Mouse (Mus musculus) spleen, adult 12 weeks (tissue): Measurements from ENCODE around the gene Thrsp.

Experiments used
- DNase-seq: peaks from one replicate; pipeline ENCODE4 v3.0.0; 2022; ENCODE audit warnings: low spot score

The Thrsp gene

DNA sequence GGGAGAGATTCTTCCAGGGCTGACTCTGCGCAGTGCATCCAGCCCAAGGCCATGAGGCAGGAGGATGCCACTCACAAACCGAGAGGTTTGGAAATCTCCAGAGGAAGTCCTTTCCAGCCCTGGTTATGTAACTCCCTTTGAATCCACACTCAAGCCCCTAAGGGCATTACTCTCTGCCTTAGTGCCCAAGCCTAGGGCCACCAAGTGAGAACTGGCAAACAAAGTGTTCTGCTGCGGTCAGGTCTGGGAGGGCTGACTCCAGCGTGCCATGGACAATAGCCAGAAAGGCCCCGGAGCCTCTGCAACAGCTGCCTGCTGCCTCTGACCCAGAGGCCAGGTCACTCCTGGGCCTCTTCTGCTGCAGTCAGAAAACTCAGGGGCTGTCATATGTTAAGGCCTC is 1.2 kb upstream of the Thrsp start:
- no peak for DNase-seq

DNA sequence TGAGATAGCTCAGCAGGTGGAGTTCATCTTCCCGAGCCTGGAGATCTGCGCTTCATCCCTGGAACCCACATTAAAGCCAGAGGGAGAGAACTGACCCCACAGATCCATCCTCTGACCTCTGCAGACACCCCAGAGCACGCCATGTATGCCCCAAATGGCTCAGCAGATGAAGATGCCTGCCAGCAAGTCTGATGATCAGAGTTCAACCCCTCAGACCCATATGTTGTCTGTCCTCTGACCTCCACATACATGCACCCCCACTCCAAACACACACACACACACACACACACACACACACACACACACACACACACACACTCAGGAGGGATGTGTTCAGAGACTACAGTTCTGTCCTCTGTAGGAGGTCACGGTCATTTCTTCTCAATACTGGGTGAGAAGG is 1.1 kb downstream of the Thrsp start:
- no peak for DNase-seq

DNA sequence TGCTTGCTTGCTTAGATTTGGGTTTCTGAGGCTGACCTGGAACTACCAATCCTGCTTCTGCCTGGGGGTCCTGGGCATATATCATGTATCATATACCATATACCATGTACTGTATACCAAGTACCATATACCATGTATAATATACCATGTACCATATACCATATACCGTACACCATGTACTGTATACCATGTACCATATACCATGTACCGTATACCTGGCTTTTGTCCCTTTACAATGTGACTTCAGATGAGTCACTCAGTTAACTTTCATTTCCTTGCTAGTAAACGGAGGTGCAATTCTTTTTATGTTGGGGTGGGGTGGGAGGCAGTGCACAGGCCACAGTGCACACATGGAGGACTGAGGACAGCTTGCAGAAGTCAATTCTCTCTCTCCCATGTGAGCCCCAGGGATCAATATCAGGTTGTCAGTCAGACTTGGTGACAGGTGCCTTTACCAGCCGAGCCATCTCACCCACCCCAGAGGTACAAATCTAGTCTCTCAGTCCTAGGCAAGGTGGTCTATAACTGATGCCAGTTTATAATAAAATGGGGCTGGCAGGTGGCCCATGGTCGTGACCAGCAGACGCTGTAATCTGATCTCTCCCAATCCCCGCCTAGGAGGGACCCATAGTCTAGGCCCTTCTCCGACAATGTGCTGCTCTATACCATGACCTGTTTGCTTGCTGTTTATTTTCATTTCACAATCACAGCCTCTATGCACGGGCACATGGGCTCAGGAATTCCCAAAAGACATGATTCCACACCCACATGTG is 2.4 kb downstream of the Thrsp start:
- no peak for DNase-seq

- DNase-seq: no peak
These were observed 3.1 kb downstream of the Thrsp start for GRCm38 (mm10) chr7:97414426-97414825.

GRCm38 (mm10) chr7:97413981-97414380 is 3.5 kb downstream of the Thrsp start:
- DNase-seq: no peak

GRCm38 (mm10) chr7:97411575-97411974 is 6.0 kb downstream of the Thrsp start:
- DNase-seq: no peak

- DNase-seq: no peak
These were observed 6.4 kb downstream of the Thrsp start for GRCm38 (mm10) chr7:97411106-97411505.

DNA sequence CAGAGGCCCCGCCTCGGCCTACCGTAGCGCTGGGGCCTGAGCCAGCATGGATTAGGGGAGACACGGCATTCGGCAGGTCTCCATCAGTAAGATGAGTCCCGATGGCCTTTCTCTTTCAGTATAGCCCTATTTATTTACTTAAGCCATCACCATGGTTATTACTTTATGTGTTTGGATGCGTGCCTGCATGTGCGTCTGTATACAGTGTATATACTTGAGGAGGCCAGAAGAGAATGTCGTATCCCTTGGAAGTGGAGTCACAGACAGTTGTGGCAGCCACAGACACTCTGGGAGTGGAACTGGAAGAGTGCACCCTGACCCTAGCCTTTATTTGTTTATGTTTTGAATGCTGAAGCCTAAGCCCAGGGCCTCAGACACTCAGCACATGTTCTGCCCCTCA is 10.4 kb downstream of the Thrsp start:
- DNase-seq: no peak

- peak; percentile 44 for DNase-seq
These were observed 17.4 kb downstream of the Thrsp start, which contains the start of gene Ndufc2 for GRCm38 (mm10) chr7:97399960-97400715. TSS of gene Ndufc2 (plus strand) at chr7:97400003.

DNA sequence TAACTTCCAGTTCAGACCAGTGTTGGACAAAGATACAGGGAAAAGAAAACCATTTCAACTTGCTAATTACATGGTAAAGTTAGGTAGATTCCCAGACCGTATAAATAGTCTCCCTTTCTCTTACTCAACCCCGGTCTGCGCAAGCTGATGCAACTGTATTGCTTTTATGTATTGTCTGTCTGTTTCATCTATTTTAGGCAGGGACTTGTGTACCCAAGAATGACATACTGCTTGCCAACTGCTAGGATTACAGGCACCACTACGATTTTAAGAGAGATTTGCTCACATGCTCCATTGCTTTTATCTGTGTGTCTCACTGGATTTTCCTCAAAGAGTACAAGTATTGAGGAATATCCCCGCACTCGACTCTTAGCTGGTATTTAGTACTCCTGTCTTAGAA is 18.6 kb downstream of the Thrsp start:
- DNase-seq: no peak

DNA sequence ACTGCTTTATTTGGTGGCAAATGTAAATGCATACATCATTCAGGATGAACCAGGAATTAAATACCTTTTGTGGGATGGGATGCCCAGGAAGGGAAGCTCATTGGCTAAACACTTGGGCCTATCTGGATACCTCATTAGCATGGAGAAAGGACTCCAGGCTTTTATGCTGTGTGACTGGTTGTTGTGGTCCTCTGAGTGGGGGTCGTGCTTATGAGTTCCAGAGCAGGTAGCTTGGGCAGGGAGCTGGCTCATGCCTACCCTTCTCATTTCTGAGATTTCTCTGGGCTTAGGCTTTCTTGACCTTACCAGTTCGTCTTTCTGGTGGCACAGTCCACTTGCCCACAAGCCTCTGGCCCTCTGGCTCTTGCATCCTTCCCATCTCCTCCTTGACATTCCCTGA is 23.2 kb downstream of the Thrsp start:
- DNase-seq: no peak

GRCm38 (mm10) chr7:97392079-97392445 is 25.5 kb downstream of the Thrsp start:
- DNase-seq: no peak

DNA sequence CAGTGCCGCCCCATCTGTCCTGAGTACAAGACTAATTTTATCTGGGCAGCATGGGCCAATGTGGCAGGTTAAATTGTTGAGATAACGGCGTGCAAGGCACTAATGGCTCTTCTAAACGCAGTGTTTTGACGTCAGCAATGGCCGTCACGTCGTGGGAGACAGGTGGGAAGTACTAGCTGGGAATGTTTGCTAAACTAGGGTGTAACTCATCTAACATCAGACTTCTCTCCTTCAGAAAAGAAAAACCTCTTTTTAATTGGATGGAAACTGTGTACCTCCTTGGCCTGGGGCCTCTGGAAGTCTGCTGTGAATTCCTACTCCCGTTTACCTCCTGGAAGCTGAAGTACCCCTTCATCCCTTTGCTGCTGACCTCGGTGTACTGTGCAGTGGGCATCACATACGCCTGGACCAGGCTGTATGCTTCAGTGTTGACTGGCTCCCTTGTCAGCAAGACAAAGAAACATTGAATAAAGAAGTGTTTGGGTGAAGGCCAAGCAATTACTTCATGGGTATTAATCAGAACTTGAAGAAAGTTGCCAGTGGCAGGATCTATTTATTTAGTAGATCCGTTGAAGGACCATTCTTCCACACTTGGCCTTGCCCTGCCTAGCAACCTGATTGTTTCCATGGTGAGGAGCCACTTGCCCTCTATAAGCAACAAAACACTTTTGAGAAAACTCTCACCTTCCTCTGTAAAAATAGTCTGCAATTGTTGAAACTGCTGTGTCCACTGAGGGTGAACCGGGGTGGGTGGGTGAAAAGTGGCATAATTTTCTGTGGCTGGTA is 26.0 kb downstream of the Thrsp start:
- no peak for DNase-seq

DNA sequence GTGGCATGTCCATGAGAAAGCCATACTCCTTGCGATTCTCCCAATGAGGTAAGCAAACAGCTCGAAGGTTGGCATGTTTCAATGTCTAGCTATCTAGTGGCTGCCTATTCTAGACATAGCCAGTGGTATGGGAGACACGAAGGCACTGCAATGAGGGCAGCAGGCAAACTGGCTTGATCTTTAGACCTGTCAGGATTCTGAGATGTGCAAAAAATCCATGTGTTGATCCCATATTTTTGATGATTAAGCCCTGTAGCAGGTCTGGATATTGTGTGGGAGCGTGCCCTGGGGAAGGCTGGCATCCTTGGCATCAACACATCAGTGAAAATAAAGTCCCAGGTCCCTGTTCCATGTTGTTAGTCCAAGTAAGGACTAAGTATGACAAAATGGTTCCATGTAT is 29.0 kb downstream of the Thrsp start:
- no peak for DNase-seq

- DNase-seq: no peak
These were observed 29.9 kb downstream of the Thrsp start for GRCm38 (mm10) chr7:97387561-97388147.

DNA sequence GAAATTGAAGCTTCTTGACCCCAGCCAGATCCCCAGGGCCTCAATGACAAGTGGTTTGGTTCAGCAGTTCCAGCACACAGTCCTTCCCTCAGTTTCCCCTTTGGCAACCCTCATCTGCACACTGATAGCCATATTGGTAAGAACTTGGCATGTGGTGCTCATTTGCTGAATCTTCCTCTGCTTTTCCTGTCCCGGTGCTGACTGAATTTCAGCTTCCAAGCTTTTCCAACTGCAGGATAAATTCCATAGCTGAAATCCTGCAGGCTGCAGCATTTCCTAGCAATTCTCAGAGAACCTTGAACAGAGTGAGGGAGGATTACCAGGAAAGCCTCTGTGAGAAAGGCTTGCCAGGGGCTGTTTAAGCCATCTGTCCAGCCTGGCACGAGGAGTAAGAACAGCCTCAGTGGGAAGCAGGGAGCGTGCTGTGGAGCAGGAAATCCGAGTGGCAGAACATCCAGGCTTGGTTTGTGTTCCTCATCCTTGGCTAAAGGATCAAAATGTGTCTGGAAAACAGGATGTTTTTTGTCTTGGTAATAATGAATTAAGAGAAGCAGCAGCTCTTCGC is 30.6 kb downstream of the Thrsp start:
- DNase-seq: no peak

GRCm38 (mm10) chr7:97386106-97386805 is 31.3 kb downstream of the Thrsp start:
- DNase-seq: no peak

GRCm38 (mm10) chr7:97383496-97384132 is 33.9 kb downstream of the Thrsp start:
- DNase-seq: no peak

GRCm38 (mm10) chr7:97382661-97383060 is 34.9 kb downstream of the Thrsp start:
- DNase-seq: no peak

GRCm38 (mm10) chr7:97380500-97381123 is 36.9 kb downstream of the Thrsp start:
- DNase-seq: no peak
